Mouse (Mus musculus): ENCODE results near the gene Rhbdf1.
"Not testable (repeated sequence)": the region's sequence is repeated elsewhere in the genome, so short reads cannot be mapped to it uniquely, and the experiment has no call there.

The Rhbdf1 gene

GRCm38 (mm10) chr11:32221225-32221950, 712 bp downstream of the Rhbdf1 start:
- DNase-seq (ENCODE audit: extremely low read depth, low read depth, low spot score), result no peak

GRCm38 (mm10) chr11:32220607-32221224, 1.4 kb downstream of the Rhbdf1 start:
- no peak for DNase-seq (ENCODE audit: extremely low read depth, low read depth, low spot score)

DNA sequence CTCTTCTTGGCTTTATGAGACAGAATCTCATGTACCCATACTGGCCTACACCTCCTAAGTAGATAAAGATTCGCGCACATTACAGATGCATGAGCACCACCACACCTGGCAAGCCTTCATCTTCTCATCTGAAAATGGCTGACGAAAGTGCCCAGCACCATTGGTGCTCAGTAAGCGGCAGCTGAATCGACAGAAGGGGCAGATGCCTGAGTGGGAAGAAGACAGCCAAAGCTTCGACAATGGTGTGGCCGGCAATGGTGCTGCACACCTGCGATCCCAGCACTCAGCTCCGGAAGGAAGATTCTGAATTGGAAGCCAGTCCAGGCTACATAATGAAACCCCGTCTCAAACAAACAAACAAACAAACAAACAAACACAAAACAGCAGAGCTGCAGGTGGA, 2.8 kb downstream of the Rhbdf1 start:
- DNase-seq (ENCODE audit: extremely low read depth, low read depth, low spot score), result no peak

GRCm38 (mm10) chr11:32218501-32219050, 3.5 kb downstream of the Rhbdf1 start:
- DNase-seq (ENCODE audit: extremely low read depth, low read depth, low spot score), result no peak

GRCm38 (mm10) chr11:32216851-32217250, 5.2 kb downstream of the Rhbdf1 start:
- DNase-seq (ENCODE audit: extremely low read depth, low read depth, low spot score), result no peak

DNA sequence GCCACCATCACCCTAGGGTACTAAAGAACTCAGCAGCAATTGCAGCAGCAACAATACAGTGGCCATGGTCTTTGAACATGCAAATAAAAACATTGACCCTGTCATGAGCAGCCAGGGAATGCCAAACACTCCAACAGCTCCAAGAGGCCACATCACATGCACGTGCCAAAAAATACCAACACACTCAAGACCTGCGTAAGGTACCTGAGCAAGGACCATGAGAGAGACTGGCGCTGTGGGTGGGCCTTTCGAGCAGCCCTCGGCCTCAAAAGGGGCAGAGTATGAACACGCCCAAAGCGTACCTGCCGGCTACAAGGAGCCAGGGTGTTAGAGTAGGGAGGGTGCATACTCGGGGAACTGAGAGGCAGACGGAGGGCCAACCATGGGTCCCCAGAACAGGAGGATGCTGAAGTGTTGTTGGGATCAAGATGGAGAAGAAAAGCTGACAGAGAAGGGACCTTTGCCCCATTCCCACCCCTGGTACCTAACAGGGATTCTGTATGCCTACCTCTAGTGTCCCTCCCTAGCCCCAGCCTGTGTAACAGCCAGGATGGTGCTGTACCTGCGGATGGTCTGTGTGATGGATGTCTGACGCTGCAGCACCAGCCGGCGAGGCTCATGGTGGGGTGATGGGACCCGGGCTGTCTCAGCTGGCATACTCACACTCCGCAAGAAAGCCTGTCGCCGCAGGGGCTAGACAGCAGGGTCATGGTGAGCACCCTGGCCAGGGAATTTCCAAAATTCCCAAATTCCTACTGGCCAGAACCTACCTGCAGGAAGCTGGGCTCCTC, 6.5 kb downstream of the Rhbdf1 start:
- no peak for DNase-seq (ENCODE audit: extremely low read depth, low read depth, low spot score)

- DNase-seq (ENCODE audit: extremely low read depth, low read depth, low spot score), result no peak
Measured at GRCm38 (mm10) chr11:32210623-32211022, 11.5 kb downstream of the Rhbdf1 start.

DNA sequence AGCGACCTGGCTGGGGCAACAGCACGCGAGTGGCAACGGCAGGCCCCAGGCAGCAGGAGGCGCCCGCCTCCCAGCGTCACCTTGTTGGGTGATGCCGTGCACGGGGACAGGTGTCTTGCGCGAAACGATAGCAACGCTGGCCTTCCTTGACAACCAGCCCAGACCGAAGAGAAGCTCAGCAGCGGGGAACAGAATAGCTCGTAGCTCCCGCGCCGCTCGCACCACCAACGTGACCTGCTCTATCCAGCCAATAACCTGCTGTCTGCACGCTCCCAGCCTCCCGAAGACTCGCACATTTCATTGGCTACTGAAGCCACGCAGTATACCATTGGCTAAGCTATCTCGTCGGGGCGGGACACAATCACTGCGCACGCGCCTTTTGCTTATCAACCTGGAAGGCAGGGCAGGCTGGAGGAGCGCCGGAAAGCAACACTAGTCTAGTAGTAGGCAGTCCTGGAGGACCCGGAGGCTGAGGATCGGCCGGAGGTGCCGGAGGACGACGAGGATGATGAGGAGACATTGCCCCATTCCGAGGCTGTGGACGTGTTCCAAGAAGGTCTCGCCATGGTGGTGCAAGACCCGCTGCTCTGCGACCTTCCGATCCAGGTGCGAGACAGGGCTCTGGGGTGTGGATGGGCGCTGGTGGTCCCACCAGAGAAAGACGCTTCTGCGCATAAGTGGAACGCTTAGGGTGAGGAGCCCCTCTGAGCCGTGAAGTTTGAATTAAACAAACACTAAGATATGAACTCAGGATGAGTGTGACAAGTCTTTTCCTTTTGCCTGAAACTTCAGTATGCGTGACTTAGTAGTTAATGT, 16.8 kb downstream of the Rhbdf1 start, which contains the start of gene Snrnp25:
Gene Snrnp25, plus strand, starts transcription at position 358 of the 816 bp plus-strand sequence.
- DNase-seq (ENCODE audit: extremely low read depth, low read depth, low spot score), result no peak

- no peak for DNase-seq (ENCODE audit: extremely low read depth, low read depth, low spot score)
Measured at GRCm38 (mm10) chr11:32201922-32202685, 20.0 kb downstream of the Rhbdf1 start.

GRCm38 (mm10) chr11:32200992-32201391, 21.1 kb downstream of the Rhbdf1 start:
- not testable (repeated sequence) for DNase-seq (ENCODE audit: extremely low read depth, low read depth, low spot score)

- no peak for DNase-seq (ENCODE audit: extremely low read depth, low read depth, low spot score)
Measured at GRCm38 (mm10) chr11:32200075-32200601, 22.0 kb downstream of the Rhbdf1 start, which contains the start of gene Il9r. Gene Il9r, minus strand, starts transcription at chr11:32200279.

DNA sequence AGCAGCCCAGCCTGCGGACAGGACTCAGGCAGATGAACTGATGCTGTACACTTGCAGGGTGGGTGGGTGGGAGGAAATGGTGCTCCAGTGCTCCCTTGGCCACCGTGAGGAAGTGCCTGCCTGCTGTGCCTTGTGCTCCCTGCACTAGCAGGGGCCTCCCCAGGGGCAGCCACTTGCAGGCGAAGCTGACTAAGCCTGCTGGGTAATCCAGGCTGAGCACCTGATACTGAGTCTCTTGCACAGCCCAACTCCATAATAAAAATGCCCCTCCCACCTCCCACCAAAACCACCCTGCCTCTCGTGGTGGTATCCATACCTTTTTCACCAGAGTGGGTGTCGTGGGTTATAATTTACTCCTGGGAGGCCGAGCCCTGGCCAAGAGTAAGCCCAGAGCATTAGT, 22.9 kb downstream of the Rhbdf1 start:
- no peak for DNase-seq (ENCODE audit: extremely low read depth, low read depth, low spot score)

DNA sequence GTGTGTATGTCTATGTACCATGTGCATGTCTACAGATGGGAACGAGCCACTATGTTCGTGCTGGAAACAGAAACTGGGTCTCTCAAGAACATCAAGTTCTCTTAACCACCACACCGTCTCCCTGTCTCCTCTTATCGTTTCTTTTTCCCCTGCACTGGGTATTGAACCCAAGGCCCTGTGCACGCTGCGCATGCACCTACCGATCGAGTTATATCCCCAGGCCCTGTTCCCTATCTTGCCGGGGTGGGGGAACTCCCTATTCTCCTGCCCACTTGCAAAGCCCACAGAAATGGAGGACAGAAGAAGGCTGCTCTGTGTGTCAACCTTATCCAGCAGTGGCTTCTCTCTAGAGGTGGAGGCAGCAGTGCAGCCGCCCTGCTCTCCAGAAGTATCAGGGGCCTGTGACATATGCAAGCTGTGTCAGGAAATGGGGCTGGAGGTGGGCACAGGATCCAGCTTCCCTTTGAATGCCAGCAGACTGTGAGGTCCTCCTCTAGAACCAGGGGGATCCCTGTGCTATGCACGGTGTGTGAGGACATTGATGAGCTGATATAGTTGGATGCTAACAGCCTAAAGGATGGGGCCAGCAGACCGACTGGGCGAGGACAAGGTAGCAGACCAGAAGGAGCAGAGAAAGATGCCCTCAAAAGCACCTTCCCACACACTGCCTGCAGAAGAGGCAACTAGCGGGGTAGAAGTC, 23.7 kb downstream of the Rhbdf1 start:
- no peak for DNase-seq (ENCODE audit: extremely low read depth, low read depth, low spot score)

GRCm38 (mm10) chr11:32197766-32198165, 24.3 kb downstream of the Rhbdf1 start:
- DNase-seq (ENCODE audit: extremely low read depth, low read depth, low spot score), result no peak

DNA sequence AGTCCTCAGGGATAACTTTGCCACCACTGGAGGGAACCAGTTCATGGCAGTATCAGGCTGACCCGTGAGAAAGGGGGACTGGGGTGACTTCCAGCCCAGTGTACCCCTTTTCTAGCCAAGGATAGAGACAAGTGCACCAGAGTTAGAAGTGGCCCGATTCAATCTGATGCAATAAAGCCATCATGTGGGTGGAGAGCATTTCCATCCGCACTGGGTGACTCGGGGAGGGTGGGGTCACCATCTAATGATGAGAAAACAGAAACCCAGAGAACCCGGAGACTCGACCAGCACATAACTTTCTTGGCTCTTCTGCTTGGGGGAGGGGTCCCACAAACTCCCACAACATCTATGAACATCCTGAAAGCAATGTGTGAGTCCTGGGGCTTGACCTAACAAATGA, 25.4 kb downstream of the Rhbdf1 start:
- no peak for DNase-seq (ENCODE audit: extremely low read depth, low read depth, low spot score)

DNA sequence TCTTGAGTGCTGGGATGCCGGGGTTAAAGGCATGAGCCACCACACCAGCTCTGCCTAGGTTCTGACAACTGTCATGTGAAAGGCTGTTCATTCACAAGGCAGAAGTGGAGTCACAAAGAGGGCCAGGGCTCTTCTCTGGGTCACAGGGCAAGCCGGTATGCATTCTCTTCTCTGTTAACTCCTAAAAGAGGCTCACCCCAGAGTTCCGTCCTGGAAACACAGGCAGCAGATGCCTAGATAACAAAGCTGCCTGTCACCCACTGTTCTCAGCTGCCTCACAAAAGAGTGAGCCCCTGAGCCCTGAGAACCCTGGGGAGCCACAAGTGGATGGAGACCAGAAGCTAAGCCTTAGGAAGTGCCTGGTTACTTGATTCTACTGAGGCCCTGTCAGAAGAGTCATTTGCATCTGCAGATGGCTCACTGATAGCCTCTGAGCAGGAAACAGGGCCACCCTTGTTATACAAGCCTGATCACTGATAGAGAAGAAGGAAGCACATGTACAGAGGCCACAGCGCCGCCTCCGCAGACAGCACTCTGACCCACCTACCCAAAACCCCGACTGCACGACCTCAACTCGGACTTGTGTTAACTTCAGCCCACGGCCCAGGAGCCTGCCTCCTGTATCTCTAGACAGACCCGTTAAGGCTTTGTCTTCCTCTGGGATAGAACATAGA, 26.1 kb downstream of the Rhbdf1 start:
- no peak for DNase-seq (ENCODE audit: extremely low read depth, low read depth, low spot score)

DNA sequence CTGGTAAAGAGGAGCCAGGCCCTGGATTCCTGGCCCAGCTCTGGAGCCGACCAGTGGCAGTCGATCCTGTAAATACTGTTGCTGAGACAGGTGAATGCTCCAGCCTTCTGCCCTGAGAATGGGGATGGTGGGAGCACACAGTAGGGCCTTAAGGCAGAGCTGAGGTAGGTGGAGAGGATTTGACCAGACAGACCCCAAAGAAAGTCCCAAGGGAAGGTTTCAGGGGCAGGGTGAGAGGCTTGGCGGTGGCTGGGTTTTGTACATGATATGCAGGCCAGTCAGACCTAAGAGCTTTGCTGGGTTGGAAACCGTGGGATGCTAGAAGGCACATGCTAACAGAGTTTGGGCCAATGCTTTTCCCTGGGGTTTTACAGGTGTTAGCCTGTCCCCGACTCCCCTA, 27.5 kb downstream of the Rhbdf1 start:
- no peak for DNase-seq (ENCODE audit: extremely low read depth, low read depth, low spot score)

GRCm38 (mm10) chr11:32194086-32194485, 28.0 kb downstream of the Rhbdf1 start:
- no peak for DNase-seq (ENCODE audit: extremely low read depth, low read depth, low spot score)
